Mouse (Mus musculus) duodenum, adult 2 months (tissue): ENCODE results near the gene Gm15557. TPM values are rescaled to one million over a fixed set of nuclear protein-coding genes. Genes with fewer than 3 reads are reported as not detected.

ENCODE experiments used
- polyA plus RNA-seq: library from polyadenylated mRNA; depleted of rRNA; stranded (reverse); fragments of >200 nt; gene quantifications from 2 replicates; pipeline ENCODE4 v1.2.3, GENCODE M21; 2012; ENCODE audit warnings: low replicate concordance; rRNA removed

Gene Gm15557
- polyA plus RNA-seq = not detected in 2 replicates

DNA sequence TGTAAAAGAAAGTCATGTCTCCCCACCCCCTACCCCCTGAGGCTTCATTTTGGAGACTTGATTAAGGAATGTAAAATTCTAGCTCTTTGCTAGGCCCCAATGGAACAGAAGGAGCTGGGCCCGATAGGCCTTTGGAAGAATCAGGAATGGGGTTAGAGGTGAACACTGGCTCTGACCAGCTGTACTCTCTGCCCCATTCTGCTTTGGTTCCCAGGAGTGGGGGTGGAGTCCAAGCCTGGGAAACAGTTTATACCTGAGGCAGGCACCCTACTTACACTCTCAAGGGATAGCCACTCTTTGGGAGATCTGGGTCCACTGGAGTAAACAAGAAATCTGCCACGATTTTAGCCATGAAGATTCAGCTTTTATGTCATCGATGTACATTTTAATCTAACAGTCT, at the start of gene Gm15557:
TSS of gene Gm15557 (plus strand) at position 48 of the 400 bp plus-strand sequence.

GRCm38 (mm10) chr2:155929531-155930442, 10.7 kb upstream of the Gm15557 start, which contains the start of gene Uqcc1:
Gene Uqcc1 (minus strand): TSS chr2:155930310.

GRCm38 (mm10) chr2:155945124-155945523, 4.6 kb downstream of the Gm15557 start, which contains the start of gene Gdf5:
Gene Gdf5 (minus strand): TSS chr2:155945367.

DNA sequence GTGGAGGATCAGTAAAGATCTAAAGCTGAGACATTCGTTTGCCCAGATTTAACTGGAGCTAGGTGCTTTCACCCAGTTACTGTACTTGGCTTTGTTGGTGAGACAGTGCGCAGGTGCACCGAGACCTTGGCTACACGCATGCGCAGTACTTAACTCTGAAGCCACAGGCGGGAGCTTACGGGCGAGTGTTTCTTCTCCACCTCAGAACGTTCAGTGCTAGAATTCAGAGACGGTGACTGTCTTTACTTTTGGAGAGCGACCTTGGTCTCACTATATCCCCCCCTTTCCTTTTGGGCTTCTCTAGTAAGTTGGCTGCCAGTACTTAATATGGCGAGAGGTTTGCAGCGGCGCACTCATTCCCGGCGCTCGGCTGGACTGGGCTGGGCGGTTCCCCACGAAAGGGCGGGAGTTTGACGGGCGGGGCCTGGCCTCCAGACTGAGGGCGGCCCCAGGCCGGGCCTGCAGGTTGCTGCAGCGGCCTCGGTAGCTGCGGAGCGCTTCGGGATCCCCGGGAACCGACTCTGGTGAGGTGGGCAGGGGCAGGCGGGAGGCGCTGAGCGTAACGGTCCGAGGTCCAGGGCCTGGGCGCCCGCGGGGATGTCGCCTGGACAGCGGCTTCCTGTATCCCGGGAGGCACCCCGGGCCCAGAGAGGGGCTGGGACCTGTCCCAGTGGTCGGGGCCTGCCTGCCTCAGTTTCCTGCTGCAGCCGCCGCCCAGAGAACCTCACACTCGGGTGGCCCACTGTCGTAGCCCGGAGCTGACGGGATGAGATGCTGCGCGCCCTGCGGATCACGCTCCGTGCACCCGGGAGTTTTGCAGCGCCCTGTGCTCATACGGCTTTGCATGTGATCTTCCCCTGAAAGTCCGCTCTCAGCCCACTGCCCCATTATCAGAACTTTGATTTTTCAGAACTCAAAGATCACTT, 15.9 kb downstream of the Gm15557 start, which contains the start of gene Cep250:
TSS of gene Cep250 (plus strand) at position 325 of the 926 bp plus-strand sequence.

Other genes starting within 250 kb of the Gm15557 start
- gene Trpc4ap, start 248.3 kb upstream of the Gm15557 start, polyA plus RNA-seq = 105 and 143 TPM in 2 replicates
- 53.3 and 79.7 TPM in 2 replicates for gene Edem2, start 211.3 kb upstream of the Gm15557 start, polyA plus RNA-seq
- gene Gm17581, start 204.9 kb upstream of the Gm15557 start, polyA plus RNA-seq = not detected in 2 replicates
- 6.9 and 9.3 TPM in 2 replicates for gene Procr, start 189.6 kb upstream of the Gm15557 start, polyA plus RNA-seq
- 0.34 and 0.62 TPM in 2 replicates for gene Mmp24, start 165.4 kb upstream of the Gm15557 start, polyA plus RNA-seq
- 55.5 and 73.0 TPM in 2 replicates for gene BC029722, start 121.3 kb upstream of the Gm15557 start, polyA plus RNA-seq
- 336 and 452 TPM in 2 replicates for gene Eif6, start 113.8 kb upstream of the Gm15557 start, polyA plus RNA-seq
- 0.15 and 1.1 TPM in 2 replicates for gene Fam83c, start 105.9 kb upstream of the Gm15557 start, polyA plus RNA-seq
- 6.6 and 8.5 TPM in 2 replicates for gene Uqcc1, start 10.4 kb upstream of the Gm15557 start, polyA plus RNA-seq
- gene Gdf5, start 4.6 kb downstream of the Gm15557 start, polyA plus RNA-seq = not detected in 2 replicates
- gene Cep250, start 15.7 kb downstream of the Gm15557 start, polyA plus RNA-seq = 3.8 and 4.3 TPM in 2 replicates
- 1.4 and 1.9 TPM in 2 replicates for gene 6430550D23Rik, start 67.2 kb downstream of the Gm15557 start, polyA plus RNA-seq
- gene Ergic3, start 67.3 kb downstream of the Gm15557 start, polyA plus RNA-seq = 225 and 402 TPM in 2 replicates
- gene Fer1l4, start 112.2 kb downstream of the Gm15557 start, polyA plus RNA-seq = 0.30 and 10.9 TPM in 2 replicates
- gene Spag4, start 124.4 kb downstream of the Gm15557 start, polyA plus RNA-seq = 0.27 and 0.93 TPM in 2 replicates
- gene Cpne1, start 171.2 kb downstream of the Gm15557 start, polyA plus RNA-seq = 27.7 and 40.4 TPM in 2 replicates
- gene Rbm12, start 171.2 kb downstream of the Gm15557 start, polyA plus RNA-seq = 3.8 and 4.8 TPM in 2 replicates
- 0.24 and 0.83 TPM in 2 replicates for gene Gm28036, start 186.4 kb downstream of the Gm15557 start, polyA plus RNA-seq
- gene Romo1, start 203.3 kb downstream of the Gm15557 start, polyA plus RNA-seq = 203 and 222 TPM in 2 replicates
- gene Nfs1, start 203.5 kb downstream of the Gm15557 start, polyA plus RNA-seq = 27.1 and 41.1 TPM in 2 replicates
- 26.9 and 39.9 TPM in 2 replicates for gene Rbm39, start 239.5 kb downstream of the Gm15557 start, polyA plus RNA-seq